Mouse (Mus musculus): Measurements from ENCODE around the gene Ssh3.

Gene Ssh3

DNA sequence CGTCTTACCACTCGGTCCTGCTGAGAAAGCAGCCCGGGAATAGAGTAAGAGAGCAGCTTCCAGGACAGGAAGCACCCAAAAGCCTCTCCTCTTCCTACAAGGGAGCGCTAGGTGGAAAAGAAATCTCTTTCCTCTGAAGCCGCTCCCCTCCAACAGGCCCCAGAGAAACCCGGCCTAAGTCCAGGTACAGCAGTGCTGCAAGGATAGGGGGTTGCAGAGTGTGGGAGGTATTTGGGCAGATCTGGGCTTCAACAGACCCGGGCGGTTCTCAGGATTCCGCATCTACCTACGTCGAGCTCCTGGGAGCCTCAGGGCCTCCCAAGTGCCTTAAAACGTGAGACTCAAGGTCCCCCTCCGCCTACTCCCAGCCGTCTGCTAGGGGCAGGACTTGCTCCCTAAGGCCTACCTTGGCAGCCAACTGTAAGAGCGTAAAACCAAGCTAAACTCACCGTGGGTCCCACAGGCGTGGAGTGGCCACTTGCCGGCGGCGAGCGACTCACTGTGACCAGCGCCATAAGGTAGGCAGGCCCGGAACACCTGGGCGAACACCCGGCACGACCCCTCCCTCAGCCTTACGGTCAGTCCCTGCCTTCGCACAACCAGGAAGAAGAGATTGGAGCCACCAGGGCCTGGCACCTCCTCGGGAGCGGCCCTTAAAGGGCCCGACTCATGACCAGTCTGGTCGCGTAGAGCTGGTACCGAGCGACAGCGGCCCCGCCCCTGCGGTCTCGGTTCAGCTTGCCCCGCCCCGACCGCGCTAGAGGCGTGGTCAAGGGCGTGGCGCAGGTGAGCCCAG lies at the start of gene Ssh3:
Gene Ssh3, minus strand, starts transcription at position 615 of the 796 bp plus-strand sequence.
- no peak for DNase-seq (ENCODE audit: low read depth, low spot score)

- DNase-seq (ENCODE audit: low read depth, low spot score): no peak
Measured at GRCm38 (mm10) chr19:4317181-4317580, 48.2 kb upstream of the Ssh3 start.

DNA sequence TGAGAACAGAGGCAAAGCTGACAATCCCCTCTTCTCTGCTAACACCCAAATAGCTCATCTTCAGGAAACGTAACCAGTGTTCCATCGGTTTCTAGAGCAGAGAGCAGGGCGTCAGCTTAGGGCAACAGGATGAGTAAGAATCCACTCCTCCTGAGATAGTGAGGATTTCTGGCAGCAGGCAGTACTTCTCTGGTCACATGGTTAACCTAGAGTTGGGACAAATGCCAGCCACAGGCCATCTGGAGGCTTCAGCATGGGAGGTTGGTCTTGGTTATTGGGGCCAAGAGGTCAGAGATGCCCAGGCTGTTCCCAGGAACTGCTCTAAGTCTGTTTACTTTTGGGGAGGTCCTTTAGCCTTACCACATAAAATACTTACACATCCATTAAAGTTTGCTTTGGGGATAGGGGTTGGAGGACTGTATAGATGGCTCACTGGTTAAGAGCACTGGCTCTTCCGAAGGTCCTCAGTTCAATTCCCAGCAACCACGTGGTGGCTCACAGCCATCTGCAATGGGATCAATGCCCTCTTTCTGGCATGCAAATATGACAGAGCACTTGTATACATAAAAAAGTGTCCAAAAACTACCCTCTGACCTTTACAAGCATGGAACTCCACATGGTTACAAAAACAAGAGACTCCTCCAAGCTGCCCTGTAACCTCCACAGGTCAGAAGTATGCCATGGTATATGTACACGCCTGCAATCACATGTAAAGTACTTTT lies 46.4 kb upstream of the Ssh3 start:
- DNase-seq (ENCODE audit: low read depth, low spot score): no peak

DNA sequence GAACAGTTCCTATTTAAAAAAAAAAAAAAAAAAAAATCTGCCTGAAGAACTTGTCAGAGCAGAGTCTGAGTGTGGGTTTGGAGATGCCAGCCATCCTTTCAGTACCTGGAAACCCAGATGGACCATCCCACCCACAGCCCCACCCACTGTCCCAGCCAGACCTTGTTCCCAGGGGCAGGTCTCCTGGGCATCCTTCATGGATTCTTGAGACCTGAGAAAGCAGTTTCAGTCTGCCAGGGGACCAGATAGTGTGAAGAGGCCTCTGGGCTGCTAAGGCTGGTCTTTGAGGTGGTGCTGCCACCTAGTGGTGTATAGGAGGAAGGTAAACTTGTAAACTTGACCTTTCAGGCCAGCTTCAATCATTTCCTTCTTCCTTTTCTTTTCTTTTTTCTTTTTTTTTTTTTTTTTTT lies 40.8 kb upstream of the Ssh3 start:
- DNase-seq (ENCODE audit: low read depth, low spot score): peak; percentile 64

DNA sequence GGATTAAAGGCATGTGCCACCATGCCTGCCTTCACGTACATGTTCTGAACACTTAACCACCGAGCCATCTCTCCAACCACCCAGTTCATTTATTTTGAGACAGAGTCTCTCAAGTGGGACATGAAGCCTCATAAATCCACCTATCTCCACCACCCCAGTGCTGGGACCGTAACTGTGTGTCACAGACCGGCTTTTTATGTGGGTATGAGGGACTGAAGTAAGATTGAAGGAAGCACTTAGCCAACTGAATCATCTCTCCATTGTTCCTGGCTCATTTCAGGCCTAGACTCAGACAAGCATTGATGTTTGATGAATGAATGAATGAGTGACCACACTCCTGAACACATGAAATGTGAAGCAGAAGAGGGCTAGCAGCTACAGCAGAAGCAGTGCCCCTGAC lies 40.3 kb upstream of the Ssh3 start:
- DNase-seq (ENCODE audit: low read depth, low spot score): no peak

- DNase-seq (ENCODE audit: low read depth, low spot score): peak; percentile 52
Measured at GRCm38 (mm10) chr19:4306190-4306577, 37.2 kb upstream of the Ssh3 start, which contains the start of gene Grk2. Grk2 (minus strand) TSS chr19:4306222.

DNA sequence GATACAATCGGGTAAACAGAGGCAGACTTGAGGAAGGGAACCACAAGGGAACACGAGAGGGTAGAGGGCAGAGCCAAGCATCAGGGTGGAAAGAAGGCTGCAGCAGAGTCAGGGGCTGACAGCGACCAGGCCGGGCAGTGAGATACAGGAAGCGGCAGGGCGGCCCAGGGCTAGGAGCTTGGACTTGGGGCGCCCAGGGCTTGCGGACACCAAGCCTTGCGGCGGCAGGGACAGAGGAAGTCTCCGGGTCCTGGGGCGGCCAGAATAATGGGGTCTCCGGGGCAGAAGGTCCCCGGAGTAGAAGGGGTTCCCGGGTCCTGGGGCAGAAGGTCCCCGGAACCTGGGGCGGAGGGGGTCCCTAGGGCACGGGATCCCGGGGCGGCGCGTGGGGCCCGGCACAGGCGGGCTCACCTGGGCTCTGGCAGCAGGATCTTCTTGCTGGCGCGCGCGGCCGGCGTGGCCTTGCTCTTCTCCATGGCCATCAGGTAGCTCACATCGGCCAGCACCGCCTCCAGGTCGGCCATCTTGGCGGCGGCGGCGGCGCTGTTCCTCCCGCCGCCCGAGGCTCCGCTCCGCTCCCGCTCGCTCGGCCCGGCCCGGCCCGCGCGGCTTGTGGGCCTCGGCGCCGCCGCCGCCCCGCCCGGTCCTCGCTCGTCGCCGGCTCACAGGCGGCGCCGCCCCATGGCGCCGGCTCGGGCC lies 36.7 kb upstream of the Ssh3 start:
- DNase-seq (ENCODE audit: low read depth, low spot score): no peak

DNA sequence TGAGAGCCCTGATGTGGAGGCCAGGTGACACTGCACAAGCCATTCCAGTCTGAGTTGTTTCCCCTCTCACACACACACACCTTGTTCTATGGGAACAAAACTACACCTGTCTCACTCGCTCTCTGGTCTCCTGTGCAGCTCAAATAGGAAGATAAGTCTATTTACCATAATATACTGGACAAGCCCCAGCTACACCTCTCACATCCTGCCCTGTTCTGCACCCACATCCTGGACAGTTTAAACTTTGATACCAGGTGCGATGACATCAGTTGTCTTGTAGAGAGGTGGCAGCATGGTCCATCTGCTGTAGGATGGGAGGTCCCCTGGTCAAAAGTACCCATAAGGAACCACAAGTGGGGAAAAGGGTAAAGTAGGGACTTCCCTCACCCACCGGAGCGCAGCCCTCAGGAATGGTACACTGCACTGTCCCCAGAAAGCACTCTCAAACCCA lies 35.9 kb upstream of the Ssh3 start:
- no peak for DNase-seq (ENCODE audit: low read depth, low spot score)

GRCm38 (mm10) chr19:4304251-4304821 lies 35.4 kb upstream of the Ssh3 start:
- DNase-seq (ENCODE audit: low read depth, low spot score): no peak

- DNase-seq (ENCODE audit: low read depth, low spot score): no peak
Measured at GRCm38 (mm10) chr19:4303640-4303995, 34.6 kb upstream of the Ssh3 start.

- DNase-seq (ENCODE audit: low read depth, low spot score): no peak
Measured at GRCm38 (mm10) chr19:4302936-4303639, 34.1 kb upstream of the Ssh3 start.

DNA sequence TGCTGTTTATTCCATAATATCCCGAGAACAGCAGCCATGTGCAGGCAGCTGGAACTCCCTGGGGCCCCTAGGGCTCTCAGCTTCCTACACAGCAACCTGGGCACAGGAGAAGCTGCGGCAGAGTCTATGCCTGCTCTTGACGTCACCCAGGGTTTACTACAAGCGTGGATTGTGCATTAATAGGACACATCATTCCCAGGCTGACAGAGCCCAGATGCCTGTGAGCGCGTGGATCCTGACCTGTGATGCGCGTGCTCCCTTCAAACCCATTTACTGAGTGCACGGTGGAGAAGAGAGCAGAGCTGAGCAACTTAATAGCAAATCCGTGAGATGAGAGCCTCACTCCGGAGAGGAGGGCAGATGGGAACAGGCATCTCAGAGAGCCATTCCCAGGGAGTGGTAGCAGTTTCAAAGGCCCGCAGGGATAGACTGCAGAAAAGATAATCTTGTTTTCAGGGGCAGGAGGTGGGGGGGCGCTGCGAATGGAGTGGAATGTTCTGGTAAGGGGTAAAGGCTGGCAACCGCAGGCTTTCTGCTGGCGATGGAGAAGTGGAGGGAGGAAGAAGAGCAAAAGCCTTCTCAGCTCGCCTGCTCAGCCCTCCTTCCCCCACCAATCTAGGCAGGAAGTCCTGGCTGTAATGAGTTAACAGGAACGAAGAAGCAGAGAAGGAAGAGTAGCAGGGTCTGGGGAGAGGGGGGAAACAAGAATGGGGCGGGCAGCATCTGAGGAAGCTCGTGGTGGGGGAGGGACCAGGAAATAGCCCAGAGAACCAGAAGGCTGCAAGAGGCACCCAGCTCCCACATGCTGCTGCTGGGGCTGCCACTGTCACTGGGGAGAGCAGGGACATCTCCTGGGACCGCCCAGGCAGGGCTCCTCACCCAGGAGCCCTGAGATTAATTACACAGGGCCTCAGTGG lies 33.0 kb upstream of the Ssh3 start:
- DNase-seq (ENCODE audit: low read depth, low spot score): no peak

GRCm38 (mm10) chr19:4300852-4301734 lies 32.1 kb upstream of the Ssh3 start:
- DNase-seq (ENCODE audit: low read depth, low spot score): no peak

DNA sequence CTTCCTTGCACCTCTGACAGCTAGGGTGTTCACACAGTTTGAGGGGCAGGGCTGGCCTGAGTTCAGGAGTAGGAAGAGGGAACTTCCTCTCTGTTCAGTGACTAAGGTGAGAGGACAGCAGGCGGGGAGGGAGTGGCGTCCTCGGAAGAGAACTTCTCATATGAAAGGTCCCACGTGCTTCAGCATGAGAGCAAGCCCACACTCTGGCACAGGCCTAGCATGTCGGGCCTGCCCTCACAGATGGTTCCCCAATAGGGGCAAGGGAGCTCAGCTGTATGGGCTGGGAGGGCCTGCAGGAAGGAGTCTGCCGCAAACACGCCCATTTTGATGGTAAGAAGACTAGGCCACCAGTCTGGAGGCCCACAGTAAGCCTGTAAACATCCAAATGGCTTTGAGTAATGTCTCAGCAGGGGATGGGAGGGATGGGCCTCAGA lies 31.3 kb upstream of the Ssh3 start:
- no peak for DNase-seq (ENCODE audit: low read depth, low spot score)

- DNase-seq (ENCODE audit: low read depth, low spot score): no peak
Measured at GRCm38 (mm10) chr19:4299574-4300270, 30.7 kb upstream of the Ssh3 start.

DNA sequence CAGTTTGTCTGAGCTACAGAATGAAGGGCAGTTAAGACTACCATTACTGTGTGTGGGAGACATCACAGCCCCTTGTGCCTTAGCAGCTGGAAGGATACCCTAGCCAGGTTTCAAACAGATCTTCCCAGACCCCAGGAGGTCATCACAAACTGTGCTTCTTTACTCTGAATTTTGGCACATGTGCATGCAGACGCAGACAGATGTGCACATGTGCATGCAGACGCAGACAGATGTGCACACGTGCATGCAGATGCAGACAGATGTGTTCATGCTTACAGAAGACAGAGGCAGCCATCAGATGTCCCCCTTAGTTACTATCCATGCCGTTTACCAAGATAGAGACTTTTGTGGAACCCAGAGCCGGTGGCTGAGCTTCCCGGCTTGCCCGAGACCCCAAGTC lies 30.1 kb upstream of the Ssh3 start:
- DNase-seq (ENCODE audit: low read depth, low spot score): no peak

DNA sequence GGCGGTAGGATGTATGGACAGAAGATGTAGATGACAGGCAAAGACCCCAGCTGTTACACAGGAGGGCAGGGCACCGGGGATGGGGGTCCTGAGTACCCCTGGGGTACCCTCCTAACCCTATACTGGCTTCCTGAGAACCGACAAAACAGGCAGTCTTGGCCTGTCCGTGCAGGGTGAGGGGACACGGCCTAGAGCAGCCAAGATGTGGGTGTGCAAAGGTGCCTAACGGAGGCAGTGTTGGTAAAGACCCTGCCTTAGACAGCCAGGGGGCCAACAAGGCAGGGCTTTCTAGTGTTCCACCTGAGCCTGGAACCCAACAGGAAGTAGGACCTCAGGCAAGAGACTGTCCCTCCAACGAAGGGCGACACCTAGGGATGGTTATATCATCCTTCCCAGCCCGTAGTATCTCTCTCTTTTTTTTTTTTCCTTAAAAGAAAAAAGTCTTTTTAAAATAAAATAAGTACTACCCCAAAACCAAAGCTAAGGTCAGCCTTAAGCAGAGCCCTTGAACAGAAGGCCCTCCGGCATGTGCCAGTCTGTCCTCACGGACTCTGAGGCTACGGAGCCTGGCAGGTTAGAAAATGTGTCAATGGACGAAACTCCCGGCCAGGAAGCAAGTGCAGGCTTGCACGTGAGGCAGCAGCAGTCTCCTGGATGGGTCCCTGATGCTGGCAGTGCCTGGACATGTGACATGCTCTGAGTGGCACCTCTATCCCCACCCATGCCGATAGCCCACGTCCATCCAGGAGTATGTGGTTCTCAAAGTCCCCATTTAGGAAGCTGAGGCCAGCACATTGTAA lies 29.5 kb upstream of the Ssh3 start:
- no peak for DNase-seq (ENCODE audit: low read depth, low spot score)

- no peak for DNase-seq (ENCODE audit: low read depth, low spot score)
Measured at GRCm38 (mm10) chr19:4297851-4298250, 28.9 kb upstream of the Ssh3 start.
